Mouse (Mus musculus): Measurements from ENCODE around the gene Enox1. TPM values are rescaled to one million over a fixed set of nuclear protein-coding genes. Genes with fewer than 3 reads are reported as not detected.

Enox1 gene
- polyA plus RNA-seq, 1 experiment: 0.30 TPM

- 87% methylated on average over 4 of the region's 4 CpGs for WGBS
- no peak overlapping the region for H3K27ac ChIP-seq (ENCODE audit: insufficient read depth, low read depth, low read length)
- no peaks in the 10 kb centered on the region for H3K36me3 ChIP-seq (ENCODE audit: control insufficient read depth, insufficient read depth, low read length)
- H3K27me3 ChIP-seq (ENCODE audit: control insufficient read depth, insufficient read depth, low read length): no peaks in the 10 kb centered on the region
- no peaks in the 10 kb centered on the region for H3K4me1 ChIP-seq (ENCODE audit: control insufficient read depth, insufficient read depth, insufficient read length, low read length)
- H3K4me3 ChIP-seq (ENCODE audit: low read depth, low read length): no peak overlapping the region
- no peak for TF ChIP-seq POLR2A (IDR thresholded peaks at IDR 0.05; ENCODE audit: low read depth, low read length)
- TF ChIP-seq CTCF (IDR thresholded peaks at IDR 0.05; ENCODE audit: extremely low read depth, insufficient read length, insufficient replicate concordance, low read depth, low read length): no peak
Observed at GRCm38 (mm10) chr14:77477704-77478103, 321.1 kb downstream of the Enox1 start.

GRCm38 (mm10) chr14:77478210-77478609 is 321.6 kb downstream of the Enox1 start:
- Histone ChIP-seq H3K4me3 (ENCODE audit: low read depth, low read length) (no peak overlapping the region), H3K27ac (ENCODE audit: insufficient read depth, low read depth, low read length) (no peak overlapping the region), H3K36me3 (ENCODE audit: control insufficient read depth, insufficient read depth, low read length) (no peaks in the 10 kb centered on the region), H3K27me3 (ENCODE audit: control insufficient read depth, insufficient read depth, low read length) (no peaks in the 10 kb centered on the region), H3K4me1 (ENCODE audit: control insufficient read depth, insufficient read depth, insufficient read length, low read length) (no peaks in the 10 kb centered on the region)
- TF ChIP-seq CTCF (IDR thresholded peaks at IDR 0.05; ENCODE audit: extremely low read depth, insufficient read length, insufficient replicate concordance, low read depth, low read length): no peak
- TF ChIP-seq POLR2A (IDR thresholded peaks at IDR 0.05; ENCODE audit: low read depth, low read length): no peak
- WGBS: 86% methylated on average over 7 of the region's 7 CpGs

DNA sequence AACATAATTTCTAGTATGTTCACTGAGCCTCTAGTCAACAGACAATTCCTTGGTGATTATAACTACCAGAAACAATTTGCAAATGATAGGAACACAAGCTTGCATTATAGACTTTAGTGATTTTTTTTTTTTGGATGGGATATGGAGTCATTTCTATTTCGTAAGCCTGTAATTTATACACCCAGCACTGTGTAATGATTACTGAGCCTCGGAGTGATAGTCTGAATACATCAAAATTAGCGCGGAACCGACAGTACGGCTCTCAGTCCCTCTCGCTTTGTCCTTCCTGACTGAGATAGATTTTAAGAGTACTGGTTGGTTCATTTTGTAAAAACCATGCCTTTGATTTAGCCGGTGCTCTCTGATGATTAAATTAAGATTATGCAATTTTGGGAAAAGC is 322.1 kb downstream of the Enox1 start:
- H3K36me3 ChIP-seq (ENCODE audit: control insufficient read depth, insufficient read depth, low read length): no peaks in the 10 kb centered on the region
- H3K4me3 ChIP-seq (ENCODE audit: low read depth, low read length): no peak overlapping the region
- TF ChIP-seq CTCF (IDR thresholded peaks at IDR 0.05; ENCODE audit: extremely low read depth, insufficient read length, insufficient replicate concordance, low read depth, low read length) (no peak), POLR2A (IDR thresholded peaks at IDR 0.05; ENCODE audit: low read depth, low read length) (no peak)
- H3K27me3 ChIP-seq (ENCODE audit: control insufficient read depth, insufficient read depth, low read length): no peaks in the 10 kb centered on the region
- H3K27ac ChIP-seq (ENCODE audit: insufficient read depth, low read depth, low read length): no peak overlapping the region
- 93% methylated on average over 8 of the region's 8 CpGs for WGBS
- H3K4me1 ChIP-seq (ENCODE audit: control insufficient read depth, insufficient read depth, insufficient read length, low read length): no peaks in the 10 kb centered on the region

- no peak for TF ChIP-seq POLR2A (IDR thresholded peaks at IDR 0.05; ENCODE audit: low read depth, low read length)
- no peak for TF ChIP-seq CTCF (IDR thresholded peaks at IDR 0.05; ENCODE audit: extremely low read depth, insufficient read length, insufficient replicate concordance, low read depth, low read length)
- Histone ChIP-seq H3K4me3 (ENCODE audit: low read depth, low read length) (no peak overlapping the region), H3K27me3 (ENCODE audit: control insufficient read depth, insufficient read depth, low read length) (no peaks in the 10 kb centered on the region), H3K36me3 (ENCODE audit: control insufficient read depth, insufficient read depth, low read length) (no peaks in the 10 kb centered on the region), H3K4me1 (ENCODE audit: control insufficient read depth, insufficient read depth, insufficient read length, low read length) (no peaks in the 10 kb centered on the region), H3K27ac (ENCODE audit: insufficient read depth, low read depth, low read length) (no peak overlapping the region)
- WGBS: 25% methylated on average over 15 of the region's 15 CpGs
Observed at GRCm38 (mm10) chr14:77483076-77483475, 326.5 kb downstream of the Enox1 start.

- Histone ChIP-seq H3K4me1 (ENCODE audit: control insufficient read depth, insufficient read depth, insufficient read length, low read length) (no peaks in the 10 kb centered on the region), H3K27ac (ENCODE audit: insufficient read depth, low read depth, low read length) (no peak overlapping the region), H3K4me3 (ENCODE audit: low read depth, low read length) (no peak overlapping the region), H3K36me3 (ENCODE audit: control insufficient read depth, insufficient read depth, low read length) (no peaks in the 10 kb centered on the region), H3K27me3 (ENCODE audit: control insufficient read depth, insufficient read depth, low read length) (no peaks in the 10 kb centered on the region)
- TF ChIP-seq POLR2A (IDR thresholded peaks at IDR 0.05; ENCODE audit: low read depth, low read length) (no peak), CTCF (IDR thresholded peaks at IDR 0.05; ENCODE audit: extremely low read depth, insufficient read length, insufficient replicate concordance, low read depth, low read length) (no peak)
- WGBS: 78% methylated on average over 8 of the region's 8 CpGs
Observed at GRCm38 (mm10) chr14:77484951-77485447, 328.4 kb downstream of the Enox1 start.

- Histone ChIP-seq H3K4me1 (ENCODE audit: control insufficient read depth, insufficient read depth, insufficient read length, low read length) (no peaks in the 10 kb centered on the region), H3K27ac (ENCODE audit: insufficient read depth, low read depth, low read length) (no peak overlapping the region), H3K36me3 (ENCODE audit: control insufficient read depth, insufficient read depth, low read length) (no peaks in the 10 kb centered on the region), H3K4me3 (ENCODE audit: low read depth, low read length) (no peak overlapping the region), H3K27me3 (ENCODE audit: control insufficient read depth, insufficient read depth, low read length) (no peaks in the 10 kb centered on the region)
- WGBS: 83% methylated on average over 6 of the region's 6 CpGs
- no peak for TF ChIP-seq POLR2A (IDR thresholded peaks at IDR 0.05; ENCODE audit: low read depth, low read length)
- no peak for TF ChIP-seq CTCF (IDR thresholded peaks at IDR 0.05; ENCODE audit: extremely low read depth, insufficient read length, insufficient replicate concordance, low read depth, low read length)
Observed at GRCm38 (mm10) chr14:77490699-77491098, 334.1 kb downstream of the Enox1 start.

DNA sequence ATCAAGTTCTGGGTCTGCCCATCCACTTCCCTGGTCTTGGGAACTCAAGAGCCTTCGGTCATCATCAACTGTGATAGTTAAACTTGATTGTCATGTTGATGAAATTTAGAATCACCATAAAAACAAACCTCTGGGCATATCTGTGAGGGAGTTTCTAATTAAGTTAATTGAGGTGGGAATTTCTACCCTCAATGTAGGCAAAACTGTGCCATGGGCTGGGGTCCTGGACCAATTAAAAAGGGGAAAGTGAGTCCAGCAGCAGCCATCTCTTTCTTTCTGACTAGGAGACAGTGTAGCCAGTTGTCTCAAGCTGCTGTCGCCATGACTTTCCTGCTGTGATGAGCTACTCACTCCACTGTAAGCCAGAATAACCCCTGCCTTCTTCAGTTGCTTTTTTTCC is 335.2 kb downstream of the Enox1 start:
- 85% methylated on average over 2 of the region's 2 CpGs for WGBS
- TF ChIP-seq POLR2A (IDR thresholded peaks at IDR 0.05; ENCODE audit: low read depth, low read length): no peak
- no peak for TF ChIP-seq CTCF (IDR thresholded peaks at IDR 0.05; ENCODE audit: extremely low read depth, insufficient read length, insufficient replicate concordance, low read depth, low read length)
- H3K4me3 ChIP-seq (ENCODE audit: low read depth, low read length): no peak overlapping the region

More for the DNA sequence above, 335.2 kb downstream of the Enox1 start:
- Histone ChIP-seq H3K27me3 (ENCODE audit: control insufficient read depth, insufficient read depth, low read length) (no peaks in the 10 kb centered on the region), H3K4me1 (ENCODE audit: control insufficient read depth, insufficient read depth, insufficient read length, low read length) (no peaks in the 10 kb centered on the region), H3K36me3 (ENCODE audit: control insufficient read depth, insufficient read depth, low read length) (no peaks in the 10 kb centered on the region), H3K27ac (ENCODE audit: insufficient read depth, low read depth, low read length) (no peak overlapping the region)
